Mouse (Mus musculus) bone marrow macrophage, adult 2 months (primary cell): ENCODE measurements at regions not wholly inside any gene's neighbourhood (a gene's known extent, or its start where the extent isn't known, plus 50 kb on each side); places are given as distances from the start of the nearest gene placed in this dataset.

Experiments used
- CTCF ChIP-seq: IDR thresholded peaks from 2 replicates; pipeline ENCODE4 v1.5.1; 2012; ENCODE audit warnings: low read depth, mild to moderate bottlenecking, low read length, moderate library complexity
- POLR2A ChIP-seq: IDR thresholded peaks from 2 replicates; pipeline ENCODE4 v1.6.1; 2012; ENCODE audit warnings: mild to moderate bottlenecking, low read depth, low read length, borderline replicate concordance

DNA sequence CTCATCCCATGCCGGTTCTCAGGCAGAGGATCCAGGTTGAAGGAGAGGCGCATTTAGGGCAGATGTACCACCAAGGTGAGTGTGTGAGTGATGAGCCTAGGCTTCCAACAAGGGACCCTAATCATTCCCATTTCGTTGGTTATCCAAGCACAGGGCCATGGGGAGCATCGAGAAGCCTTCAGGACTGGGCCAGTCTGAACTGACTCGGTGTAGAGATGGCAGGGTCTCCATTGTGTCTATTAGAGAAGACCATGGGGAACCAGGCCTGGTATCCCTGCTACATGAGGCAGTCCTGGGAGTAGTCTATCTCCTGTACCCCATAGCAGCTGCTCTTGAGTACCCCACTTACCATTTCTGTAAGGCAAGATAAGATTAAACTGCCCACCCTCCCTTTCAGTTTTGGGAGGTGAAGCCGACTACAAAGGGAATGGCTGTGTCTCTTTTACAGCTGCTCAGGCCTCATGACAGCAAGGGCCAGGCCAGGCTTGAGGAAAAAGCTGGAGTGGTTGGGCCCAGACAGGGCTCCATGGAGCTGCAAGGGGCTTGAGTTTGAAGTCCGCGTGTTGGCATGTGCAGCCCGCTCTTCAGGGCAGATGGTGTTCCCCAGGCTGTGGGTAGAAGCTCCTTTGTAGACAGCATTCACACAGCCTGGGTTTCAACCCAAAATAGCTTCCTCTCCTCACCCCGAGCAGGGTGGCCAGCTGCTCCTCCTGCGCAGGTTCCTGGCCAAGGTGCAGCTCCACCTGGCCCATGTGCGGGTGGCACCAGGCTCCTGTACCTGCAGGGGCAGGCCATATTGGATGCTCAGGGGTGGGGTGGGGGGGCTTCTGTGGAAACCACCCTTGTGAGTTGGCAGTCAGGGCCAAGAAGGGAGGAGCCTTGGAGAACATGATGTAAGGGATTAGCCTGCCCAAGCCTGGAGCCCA lies 52.6 kb upstream of the Klf13 start:
- TF ChIP-seq CTCF (no peak), POLR2A (no peak)
